Mouse (Mus musculus) neural tube, embryonic 14.5 days (tissue): Measurements from ENCODE around the gene Cfap100. TPM values are rescaled to one million over a fixed set of nuclear protein-coding genes. Genes with fewer than 3 reads are reported as not detected.
A peak's percentile ranks its signal among the peaks of the same experiment; 100 is the strongest.

Experiments
- ATAC-seq: fragments of 200-750 bp; cut with Nextera tagmentation; 2 replicates; pipeline ENCODE4 v1.8.0; 2017; ENCODE audit warnings: low read depth, mild to moderate bottlenecking, moderate TSS enrichment, moderate library complexity
- H3K27ac ChIP-seq: fragments of 300-500 bp; sonication (generic); 2 replicates; pipeline ENCODE4 v1.5.1; 2014; ENCODE audit warnings: low read depth, mild to moderate bottlenecking, control low read depth, low read length, moderate library complexity, mixed read lengths
- H3K27me3 ChIP-seq: fragments of 300-500 bp; sonication (generic); 2 replicates; pipeline ENCODE4 v1.6.1; 2014; ENCODE audit warnings: low read length; ENCODE audit not compliant: control insufficient read depth, insufficient read depth
- H3K36me3 ChIP-seq: fragments of 300-500 bp; sonication (generic); 2 replicates; pipeline ENCODE4 v1.6.1; 2014; ENCODE audit warnings: low read length, mixed read lengths; ENCODE audit not compliant: control insufficient read depth, insufficient read depth
- H3K4me1 ChIP-seq: fragments of 300-500 bp; sonication (generic); 2 replicates; pipeline ENCODE4 v1.6.1; 2014; ENCODE audit warnings: low read length; ENCODE audit not compliant: control insufficient read depth, insufficient read depth
- H3K4me2 ChIP-seq: fragments of 300-500 bp; sonication (generic); 2 replicates; pipeline ENCODE4 v1.6.1; 2014; ENCODE audit warnings: mild to moderate bottlenecking, low read depth, low read length, control low read depth
- H3K4me3 ChIP-seq: fragments of 300-500 bp; sonication (generic); 2 replicates; pipeline ENCODE4 v1.5.1; 2014; ENCODE audit warnings: low read depth, low read length, control low read depth, mixed read lengths
- H3K9ac ChIP-seq: fragments of 300-500 bp; sonication (generic); replicated peaks from 2 replicates; pipeline ENCODE4 v1.6.1; 2014; ENCODE audit warnings: low read depth, mild to moderate bottlenecking, control low read depth, low read length, mixed read lengths
- H3K9me3 ChIP-seq: fragments of 300-500 bp; sonication (generic); 2 replicates; pipeline ENCODE4 v1.6.1; 2016; ENCODE audit warnings: low read length; ENCODE audit not compliant: control insufficient read depth
- WGBS: fragments of 180-500 bp; shearing (Covaris S2); extraction: QIAGEN DNeasy Blood & Tissue Kit; methylation state at CpG from one replicate; pipeline ENCODE4 v1.1.7; 2014; 5-methylcytosine and 5-hydroxymethylcytosine counted together
- polyA plus RNA-seq: library from polyadenylated mRNA; unstranded; fragments of >200 nt; fragmentation: Nextera tagmentation; extraction: Ambion mirVana; gene quantifications from 2 replicates; pipeline ENCODE4 v1.2.1, GENCODE M21; 2014

Cfap100 gene
- polyA plus RNA-seq, 1 experiment from 2014 or later, result 8.5 TPM

DNA sequence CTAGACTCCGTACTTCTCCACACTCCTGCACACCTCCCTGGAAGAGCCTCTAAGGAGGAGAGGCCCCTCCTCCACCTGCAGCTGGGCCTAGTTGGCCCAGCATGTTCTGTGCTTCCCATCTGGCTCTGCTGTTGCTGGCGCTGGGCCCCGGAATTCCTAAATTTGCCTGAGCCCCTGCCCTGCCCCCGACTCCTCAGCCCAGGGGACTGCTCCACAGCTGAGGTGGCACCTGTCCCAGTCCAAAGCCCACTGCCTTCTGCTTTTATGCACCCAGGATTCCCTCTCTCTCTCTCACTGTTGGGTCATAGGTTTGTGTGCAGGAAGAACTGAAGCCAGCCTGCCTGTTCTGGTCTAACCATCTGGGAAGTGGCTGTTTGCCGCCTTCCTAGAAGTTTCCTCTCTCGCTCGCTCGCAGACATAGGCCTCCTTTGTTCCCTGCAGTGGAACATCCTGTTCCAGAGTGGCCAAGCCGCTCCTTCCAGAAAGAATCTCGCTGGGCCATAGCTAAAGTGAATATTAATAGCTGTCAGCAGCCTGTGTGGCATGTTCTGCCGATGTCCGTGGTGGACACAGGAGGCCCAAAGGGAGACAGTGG lies 42.4 kb upstream of the Cfap100 start:
- H3K9ac ChIP-seq, result no peak overlapping the region
- 0 out of 2 replicates have a peak, but pooled peaks cover 5% of the 10 kb centered on the region for H3K4me1 ChIP-seq
- no peaks in the 10 kb centered on the region for H3K9me3 ChIP-seq
- H3K27me3 ChIP-seq, result no peaks in the 10 kb centered on the region
- H3K27ac ChIP-seq, result peak overlapping the region; percentile 22; the same call in 1 of the 2 replicates
- H3K4me2 ChIP-seq, result no peak overlapping the region
- no peak overlapping the region for H3K4me3 ChIP-seq
- WGBS, result 51% methylated on average over 12 of the region's 12 CpGs
- no peak for ATAC-seq
- H3K36me3 ChIP-seq, result no peaks in the 10 kb centered on the region

GRCm38 (mm10) chr6:90470255-90470654 lies 41.7 kb upstream of the Cfap100 start:
- 91% methylated on average over 2 of the region's 2 CpGs for WGBS
- ATAC-seq, result no peak
- Histone ChIP-seq H3K27me3 (no peaks in the 10 kb centered on the region), H3K27ac (no peak overlapping the region), H3K9me3 (no peaks in the 10 kb centered on the region), H3K4me1 (0 out of 2 replicates have a peak, but pooled peaks cover 5% of the 10 kb centered on the region), H3K4me2 (no peak overlapping the region), H3K9ac (no peak overlapping the region), H3K4me3 (no peak overlapping the region), H3K36me3 (no peaks in the 10 kb centered on the region)

- Histone ChIP-seq H3K4me3 (no peak overlapping the region), H3K27ac (no peak overlapping the region), H3K4me1 (0 out of 2 replicates have a peak, but pooled peaks cover 5% of the 10 kb centered on the region), H3K9me3 (no peaks in the 10 kb centered on the region), H3K9ac (no peak overlapping the region), H3K27me3 (no peaks in the 10 kb centered on the region), H3K36me3 (no peaks in the 10 kb centered on the region), H3K4me2 (no peak overlapping the region)
- ATAC-seq, result no peak
- WGBS, result 95% methylated on average over 6 of the region's 6 CpGs
Measured at GRCm38 (mm10) chr6:90469041-90469440, 40.4 kb upstream of the Cfap100 start.

GRCm38 (mm10) chr6:90468216-90468615 lies 39.6 kb upstream of the Cfap100 start:
- Histone ChIP-seq H3K4me3 (no peak overlapping the region), H3K9ac (no peak overlapping the region), H3K27ac (no peak overlapping the region), H3K4me2 (no peak overlapping the region), H3K27me3 (0 out of 2 replicates have a peak, but pooled peaks cover 2% of the 10 kb centered on the region), H3K4me1 (peaks cover 10% of the 10 kb centered on the region; the same call in 1 of the 2 replicates), H3K9me3 (no peaks in the 10 kb centered on the region), H3K36me3 (no peaks in the 10 kb centered on the region)
- WGBS, result 76% methylated on average over 1 of the region's 1 CpGs
- no peak for ATAC-seq

GRCm38 (mm10) chr6:90466847-90467410 lies 38.3 kb upstream of the Cfap100 start:
- ATAC-seq, result no peak
- Histone ChIP-seq H3K4me2 (no peak overlapping the region), H3K27me3 (peaks cover 4% of the 10 kb centered on the region; the same call in 1 of the 2 replicates), H3K9ac (no peak overlapping the region), H3K4me3 (no peak overlapping the region), H3K36me3 (no peaks in the 10 kb centered on the region), H3K27ac (no peak overlapping the region), H3K4me1 (peaks cover 12% of the 10 kb centered on the region; the same call in 1 of the 2 replicates), H3K9me3 (no peaks in the 10 kb centered on the region)
- WGBS, result 94% methylated on average over 12 of the region's 12 CpGs

DNA sequence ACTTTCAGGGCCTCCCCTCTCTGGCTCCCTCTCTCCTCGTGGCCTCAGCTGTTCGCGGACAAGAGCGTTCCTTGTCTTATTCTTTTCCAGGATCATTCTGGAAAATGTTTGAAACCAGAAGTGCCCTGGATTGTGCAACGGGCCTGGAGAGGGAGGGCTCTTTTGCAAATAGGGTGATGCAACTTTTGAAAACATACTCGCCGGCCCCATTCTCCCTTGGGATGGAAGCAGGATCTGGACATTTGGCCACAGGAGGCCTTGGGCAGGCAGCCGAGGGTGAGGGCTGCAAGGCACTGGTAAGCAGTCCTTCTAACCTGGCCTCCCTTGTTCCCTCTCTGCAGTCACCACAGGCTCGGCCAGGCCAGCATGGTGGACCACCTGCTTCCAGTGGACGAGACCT lies 37.5 kb upstream of the Cfap100 start:
- 82% methylated on average over 10 of the region's 10 CpGs for WGBS
- H3K36me3 ChIP-seq, result no peaks in the 10 kb centered on the region
- peaks cover 9% of the 10 kb centered on the region; the same call in 1 of the 2 replicates for H3K4me1 ChIP-seq
- ATAC-seq, result no peak
- no peak overlapping the region for H3K4me2 ChIP-seq
- no peaks in the 10 kb centered on the region for H3K9me3 ChIP-seq
- H3K27me3 ChIP-seq, result peaks cover 7% of the 10 kb centered on the region; the same call in 1 of the 2 replicates
- no peak overlapping the region for H3K27ac ChIP-seq
- H3K9ac ChIP-seq, result no peak overlapping the region
- H3K4me3 ChIP-seq, result no peak overlapping the region

DNA sequence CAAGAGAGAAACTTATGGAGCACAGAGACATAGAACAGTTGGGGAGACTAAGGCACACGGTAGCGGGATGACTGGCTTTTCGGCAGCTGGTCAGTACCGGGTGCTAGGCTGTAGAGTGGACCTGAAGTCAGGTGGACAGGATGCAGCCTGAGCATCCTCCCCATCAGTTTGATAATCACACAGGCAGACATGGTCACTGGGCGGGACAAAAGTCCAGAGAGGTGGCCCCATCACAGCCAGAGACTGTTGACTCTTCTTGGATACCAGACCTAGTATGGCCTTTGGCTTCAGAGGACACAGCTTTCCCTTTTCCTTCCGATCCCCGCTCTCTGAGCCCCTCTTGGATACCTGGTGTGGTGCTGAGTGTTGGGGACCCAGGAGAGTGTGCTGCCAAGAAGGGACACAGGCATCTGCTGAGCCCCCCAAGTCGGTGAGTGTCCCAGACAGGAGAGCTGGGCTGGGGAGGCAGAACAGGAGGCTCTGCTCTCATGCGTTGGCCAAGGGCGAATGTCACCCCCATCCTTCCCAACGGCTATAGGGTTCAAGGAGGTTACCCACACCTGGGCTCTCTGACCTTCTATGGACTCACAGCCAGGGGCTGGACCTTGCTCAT lies 36.5 kb upstream of the Cfap100 start:
- Histone ChIP-seq H3K27ac (no peak overlapping the region), H3K27me3 (peaks cover 12% of the 10 kb centered on the region), H3K4me3 (no peak overlapping the region), H3K9ac (no peak overlapping the region), H3K4me2 (no peak overlapping the region), H3K36me3 (no peaks in the 10 kb centered on the region), H3K4me1 (peaks cover 9% of the 10 kb centered on the region; the same call in 1 of the 2 replicates), H3K9me3 (no peaks in the 10 kb centered on the region)
- no peak for ATAC-seq
- 94% methylated on average over 11 of the region's 11 CpGs for WGBS

- Histone ChIP-seq H3K4me3 (peak overlapping the region; percentile 68), H3K27ac (no peak overlapping the region), H3K4me1 (peaks cover 9% of the 10 kb centered on the region; the same call in 1 of the 2 replicates), H3K9ac (no peak overlapping the region), H3K27me3 (peaks cover 12% of the 10 kb centered on the region), H3K36me3 (no peaks in the 10 kb centered on the region), H3K4me2 (peak overlapping the region; percentile 100), H3K9me3 (no peaks in the 10 kb centered on the region)
- no peak for ATAC-seq
- 37% methylated on average over 7 of the region's 7 CpGs for WGBS
Measured at GRCm38 (mm10) chr6:90463890-90464421, 35.4 kb upstream of the Cfap100 start.
